Mouse (Mus musculus) hindbrain, postnatal 0 days (tissue): ENCODE measurements at regions not wholly inside any gene's neighbourhood (a gene's known extent, or its start where the extent isn't known, plus 50 kb on each side); places are given as distances from the start of the nearest gene placed in this dataset.

Source experiments
- ATAC-seq: fragments of 200-750 bp; cut with Nextera tagmentation; 2 replicates; pipeline ENCODE4 v1.8.0; 2017; ENCODE audit warnings: mild to moderate bottlenecking, moderate TSS enrichment, moderate library complexity
- DNase-seq: peaks from one replicate; pipeline ENCODE4 v3.0.0-alpha.2; 2015; ENCODE audit warnings: low spot score
- H3K27ac ChIP-seq: fragments of 300-500 bp; sonication (generic); 2 replicates; pipeline ENCODE4 v1.5.1; 2014; ENCODE audit warnings: mild to moderate bottlenecking
- H3K27me3 ChIP-seq: fragments of 300-500 bp; sonication (generic); 2 replicates; pipeline ENCODE4 v1.6.1; 2014; ENCODE audit warnings: low read length, mixed read lengths; ENCODE audit not compliant: insufficient read depth
- H3K36me3 ChIP-seq: fragments of 300-500 bp; sonication (generic); 2 replicates; pipeline ENCODE4 v1.6.1; 2014; ENCODE audit warnings: low read length, mixed read lengths; ENCODE audit not compliant: insufficient read depth
- H3K4me1 ChIP-seq: fragments of 300-500 bp; sonication (generic); 2 replicates; pipeline ENCODE4 v1.6.1; 2014; ENCODE audit warnings: antibody characterized with exemption, low read length, mixed read lengths; ENCODE audit not compliant: insufficient read depth
- H3K4me2 ChIP-seq: fragments of 300-500 bp; sonication (generic); 2 replicates; pipeline ENCODE4 v1.6.1; 2014; ENCODE audit warnings: low read depth, mild to moderate bottlenecking, low read length, moderate library complexity, mixed read lengths
- H3K4me3 ChIP-seq: fragments of 300-500 bp; sonication (generic); 2 replicates; pipeline ENCODE4 v1.5.1; 2014; ENCODE audit warnings: low read length
- H3K9ac ChIP-seq: fragments of 300-500 bp; sonication (generic); replicated peaks from 2 replicates; pipeline ENCODE4 v1.6.1; 2014; ENCODE audit warnings: mild to moderate bottlenecking, low read length, moderate library complexity, mixed read lengths
- H3K9me3 ChIP-seq: fragments of 300-500 bp; sonication (generic); 2 replicates; pipeline ENCODE4 v1.6.1; 2016; ENCODE audit warnings: low read length, mixed read lengths
- CTCF ChIP-seq: IDR thresholded peaks from 2 replicates; pipeline ENCODE4 v1.5.1; 2016; ENCODE audit warnings: antibody characterized with exemption, control low read depth, low read depth
- WGBS: fragments of 180-500 bp; shearing (Covaris S2); extraction: QIAGEN DNeasy Blood & Tissue Kit; methylation state at CpG from one replicate; pipeline ENCODE4 v1.1.7; 2014; 5-methylcytosine and 5-hydroxymethylcytosine counted together

GRCm38 (mm10) chr2:115509527-115509926 lies 72.0 kb upstream of the BC052040 start:
- no peak overlapping the region for H3K4me3 ChIP-seq
- TF ChIP-seq CTCF, result no peak
- H3K9me3 ChIP-seq, result no peaks in the 10 kb centered on the region
- H3K27me3 ChIP-seq, result no peaks in the 10 kb centered on the region
- no peak overlapping the region for H3K9ac ChIP-seq
- WGBS, result 38% methylated on average over 10 of the region's 10 CpGs
- H3K36me3 ChIP-seq, result no peaks in the 10 kb centered on the region
- no peak overlapping the region for H3K4me2 ChIP-seq
- ATAC-seq, result no peak
- no peaks in the 10 kb centered on the region for H3K4me1 ChIP-seq
- no peak for DNase-seq
- H3K27ac ChIP-seq, result no peak overlapping the region

GRCm38 (mm10) chr2:115511146-115511545 lies 70.4 kb upstream of the BC052040 start:
- Histone ChIP-seq H3K4me2 (no peak overlapping the region), H3K27ac (no peak overlapping the region), H3K4me1 (no peaks in the 10 kb centered on the region), H3K9ac (no peak overlapping the region), H3K9me3 (no peaks in the 10 kb centered on the region), H3K36me3 (no peaks in the 10 kb centered on the region), H3K4me3 (no peak overlapping the region), H3K27me3 (no peaks in the 10 kb centered on the region)
- no peak for ATAC-seq
- no peak for TF ChIP-seq CTCF
- DNase-seq, result no peak
- 81% methylated on average over 3 of the region's 3 CpGs for WGBS

- 79% methylated on average over 14 of the region's 14 CpGs for WGBS
- no peak for ATAC-seq
- no peak overlapping the region for H3K4me3 ChIP-seq
These were observed 69.6 kb upstream of the BC052040 start for GRCm38 (mm10) chr2:115511612-115512525.

GRCm38 (mm10) chr2:115512891-115513290 lies 68.6 kb upstream of the BC052040 start:
- ATAC-seq (no peak), DNase-seq (no peak)
- Histone ChIP-seq H3K9ac (no peak overlapping the region), H3K27me3 (no peaks in the 10 kb centered on the region), H3K36me3 (no peaks in the 10 kb centered on the region), H3K27ac (no peak overlapping the region), H3K4me1 (no peaks in the 10 kb centered on the region), H3K9me3 (no peaks in the 10 kb centered on the region), H3K4me3 (no peak overlapping the region), H3K4me2 (no peak overlapping the region)
- no peak for TF ChIP-seq CTCF
- 88% methylated on average over 8 of the region's 8 CpGs for WGBS

More at GRCm38 (mm10) chr2:115511612-115512525, 69.6 kb upstream of the BC052040 start:
- Histone ChIP-seq H3K27ac (no peak overlapping the region), H3K4me1 (no peaks in the 10 kb centered on the region), H3K9me3 (no peaks in the 10 kb centered on the region), H3K36me3 (no peaks in the 10 kb centered on the region), H3K4me2 (no peak overlapping the region), H3K9ac (no peak overlapping the region), H3K27me3 (no peaks in the 10 kb centered on the region)
- no peak for DNase-seq
- TF ChIP-seq CTCF, result no peak

- Histone ChIP-seq H3K4me2 (0 out of 2 replicates have a peak overlapping the region, but pooled peaks have one; percentile 5), H3K27me3 (no peaks in the 10 kb centered on the region), H3K4me3 (no peak overlapping the region), H3K4me1 (no peaks in the 10 kb centered on the region), H3K36me3 (no peaks in the 10 kb centered on the region), H3K9ac (no peak overlapping the region), H3K27ac (no peak overlapping the region), H3K9me3 (no peaks in the 10 kb centered on the region)
- no peak for ATAC-seq
- no peak for DNase-seq
- no peak for TF ChIP-seq CTCF
- WGBS, result 26% methylated on average over 8 of the region's 8 CpGs
These were observed 67.7 kb upstream of the BC052040 start for GRCm38 (mm10) chr2:115513774-115514231.

- H3K27me3 ChIP-seq, result no peaks in the 10 kb centered on the region
- H3K9ac ChIP-seq, result no peak overlapping the region
- no peaks in the 10 kb centered on the region for H3K4me1 ChIP-seq
- no peaks in the 10 kb centered on the region for H3K36me3 ChIP-seq
- no peaks in the 10 kb centered on the region for H3K9me3 ChIP-seq
- H3K27ac ChIP-seq, result no peak overlapping the region
- 13% methylated on average over 9 of the region's 9 CpGs for WGBS
- no peak overlapping the region for H3K4me2 ChIP-seq
- DNase-seq, result peak; percentile 74
- peak; percentile 83 for TF ChIP-seq CTCF
- H3K4me3 ChIP-seq, result no peak overlapping the region
- no peak for ATAC-seq
These were observed 66.6 kb upstream of the BC052040 start for GRCm38 (mm10) chr2:115514831-115515428.
